Mouse (Mus musculus): ENCODE data around the gene Sirt1.
"Not testable (repeated sequence)": the region's sequence is repeated elsewhere in the genome, so short reads cannot be mapped to it uniquely, and the experiment has no call there.

The Sirt1 gene

DNA sequence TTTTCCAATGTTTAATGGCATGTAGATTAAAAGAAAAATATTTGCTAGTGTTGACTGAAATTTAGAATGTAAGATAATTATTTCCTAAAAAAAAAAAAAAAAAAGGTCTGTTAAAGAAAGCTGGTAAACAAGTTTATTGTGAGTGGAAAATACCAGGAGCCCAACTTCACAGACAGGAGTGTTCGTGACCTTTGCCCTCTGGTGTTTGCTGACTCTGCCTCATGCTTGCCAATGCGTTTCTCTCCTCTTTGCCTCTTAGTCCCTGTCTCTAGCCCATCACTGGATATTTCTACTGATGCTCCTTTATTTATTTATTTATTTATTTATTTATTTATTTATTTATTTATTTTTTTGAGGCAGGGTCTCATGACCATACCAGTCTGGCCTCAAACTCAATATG lies 22.1 kb upstream of the Sirt1 start:
- no peaks in the 10 kb centered on the region for H3K36me3 ChIP-seq (ENCODE audit: insufficient read depth, low read length)
- H3K4me1 ChIP-seq (replicated peaks; ENCODE audit: low read depth, low read length), result no peaks in the 10 kb centered on the region
- H3K27me3 ChIP-seq (ENCODE audit: insufficient read depth, low read length), result no peaks in the 10 kb centered on the region
- H3K9me3 ChIP-seq (ENCODE audit: low read length), result no peaks in the 10 kb centered on the region
- no peak overlapping the region for H3K4me3 ChIP-seq (replicated peaks; ENCODE audit: low read length)
- TF ChIP-seq POU5F1 (IDR thresholded peaks at IDR 0.05; ENCODE audit: borderline replicate concordance, low read length) (no peak), NANOG (IDR thresholded peaks at IDR 0.05; ENCODE audit: borderline replicate concordance, low read length) (no peak), CTCF (conservative IDR thresholded peaks at IDR 0.05; ENCODE audit: low read length) (no peak)

- no peaks in the 10 kb centered on the region for H3K36me3 ChIP-seq (ENCODE audit: insufficient read depth, low read length)
- no peak overlapping the region for H3K4me3 ChIP-seq (replicated peaks; ENCODE audit: low read length)
- H3K27me3 ChIP-seq (ENCODE audit: insufficient read depth, low read length), result no peaks in the 10 kb centered on the region
- H3K9me3 ChIP-seq (ENCODE audit: low read length), result no peaks in the 10 kb centered on the region
- TF ChIP-seq POU5F1 (IDR thresholded peaks at IDR 0.05; ENCODE audit: borderline replicate concordance, low read length) (no peak), NANOG (IDR thresholded peaks at IDR 0.05; ENCODE audit: borderline replicate concordance, low read length) (no peak), CTCF (conservative IDR thresholded peaks at IDR 0.05; ENCODE audit: low read length) (no peak)
- no peaks in the 10 kb centered on the region for H3K4me1 ChIP-seq (replicated peaks; ENCODE audit: low read depth, low read length)
Measured at GRCm38 (mm10) chr10:63402731-63403504, 21.4 kb upstream of the Sirt1 start.

GRCm38 (mm10) chr10:63396963-63397362 lies 15.5 kb upstream of the Sirt1 start:
- Histone ChIP-seq H3K4me3 (replicated peaks; ENCODE audit: low read length) (no peak overlapping the region), H3K27me3 (ENCODE audit: insufficient read depth, low read length) (no peaks in the 10 kb centered on the region), H3K4me1 (replicated peaks; ENCODE audit: low read depth, low read length) (no peaks in the 10 kb centered on the region), H3K36me3 (ENCODE audit: insufficient read depth, low read length) (no peaks in the 10 kb centered on the region), H3K9me3 (ENCODE audit: low read length) (no peaks in the 10 kb centered on the region)
- no peak for TF ChIP-seq CTCF (conservative IDR thresholded peaks at IDR 0.05; ENCODE audit: low read length)
- TF ChIP-seq POU5F1 (IDR thresholded peaks at IDR 0.05; ENCODE audit: borderline replicate concordance, low read length), result no peak
- no peak for TF ChIP-seq NANOG (IDR thresholded peaks at IDR 0.05; ENCODE audit: borderline replicate concordance, low read length)

- H3K4me3 ChIP-seq (replicated peaks; ENCODE audit: low read length), result no peak overlapping the region
- TF ChIP-seq CTCF (conservative IDR thresholded peaks at IDR 0.05; ENCODE audit: low read length), result no peak
- no peak for TF ChIP-seq NANOG (IDR thresholded peaks at IDR 0.05; ENCODE audit: borderline replicate concordance, low read length)
- no peak for TF ChIP-seq POU5F1 (IDR thresholded peaks at IDR 0.05; ENCODE audit: borderline replicate concordance, low read length)
Measured at GRCm38 (mm10) chr10:63388948-63389347, 7.4 kb upstream of the Sirt1 start.

DNA sequence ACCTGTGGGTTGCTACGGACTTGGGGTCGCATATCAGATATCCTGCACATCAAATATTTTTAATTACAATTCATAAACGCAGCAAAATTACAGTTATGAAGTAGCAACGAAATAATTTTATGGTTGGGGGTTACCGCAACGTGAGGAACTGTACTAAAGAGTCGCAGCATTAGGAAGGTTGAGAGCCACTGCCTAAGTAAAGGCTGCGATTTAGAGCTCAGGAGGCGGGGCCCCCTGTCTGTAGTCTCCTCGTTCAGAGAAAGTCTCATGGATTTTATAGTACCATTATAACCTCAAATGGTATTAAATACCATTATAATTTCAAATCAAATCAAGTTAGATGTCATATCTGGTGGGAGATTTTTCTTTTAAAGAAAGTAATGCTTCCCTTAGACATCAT lies 5.5 kb upstream of the Sirt1 start:
- Histone ChIP-seq H3K9me3 (ENCODE audit: low read length) (no peaks in the 10 kb centered on the region), H3K36me3 (ENCODE audit: insufficient read depth, low read length) (no peaks in the 10 kb centered on the region), H3K4me3 (replicated peaks; ENCODE audit: low read length) (peak overlapping the region; percentile 82), H3K4me1 (replicated peaks; ENCODE audit: low read depth, low read length) (peaks cover 10% of the 10 kb centered on the region), H3K27me3 (ENCODE audit: insufficient read depth, low read length) (no peaks in the 10 kb centered on the region)
- TF ChIP-seq CTCF (conservative IDR thresholded peaks at IDR 0.05; ENCODE audit: low read length) (no peak), POU5F1 (IDR thresholded peaks at IDR 0.05; ENCODE audit: borderline replicate concordance, low read length) (no peak), NANOG (IDR thresholded peaks at IDR 0.05; ENCODE audit: borderline replicate concordance, low read length) (no peak)

More at GRCm38 (mm10) chr10:63388948-63389347, 7.4 kb upstream of the Sirt1 start:
- 0 out of 2 replicates have a peak, but pooled peaks cover 7% of the 10 kb centered on the region for H3K4me1 ChIP-seq (replicated peaks; ENCODE audit: low read depth, low read length)
- H3K9me3 ChIP-seq (ENCODE audit: low read length), result no peaks in the 10 kb centered on the region
- H3K36me3 ChIP-seq (ENCODE audit: insufficient read depth, low read length), result no peaks in the 10 kb centered on the region
- no peaks in the 10 kb centered on the region for H3K27me3 ChIP-seq (ENCODE audit: insufficient read depth, low read length)

GRCm38 (mm10) chr10:63386444-63386843 lies 4.9 kb upstream of the Sirt1 start:
- Histone ChIP-seq H3K9me3 (ENCODE audit: low read length) (no peaks in the 10 kb centered on the region), H3K4me1 (replicated peaks; ENCODE audit: low read depth, low read length) (peaks cover 15% of the 10 kb centered on the region), H3K4me3 (replicated peaks; ENCODE audit: low read length) (peak overlapping the region; percentile 82), H3K27me3 (ENCODE audit: insufficient read depth, low read length) (0 out of 2 replicates have a peak, but pooled peaks cover 3% of the 10 kb centered on the region), H3K36me3 (ENCODE audit: insufficient read depth, low read length) (no peaks in the 10 kb centered on the region)
- TF ChIP-seq CTCF (conservative IDR thresholded peaks at IDR 0.05; ENCODE audit: low read length) (no peak), NANOG (IDR thresholded peaks at IDR 0.05; ENCODE audit: borderline replicate concordance, low read length) (no peak), POU5F1 (IDR thresholded peaks at IDR 0.05; ENCODE audit: borderline replicate concordance, low read length) (no peak)

DNA sequence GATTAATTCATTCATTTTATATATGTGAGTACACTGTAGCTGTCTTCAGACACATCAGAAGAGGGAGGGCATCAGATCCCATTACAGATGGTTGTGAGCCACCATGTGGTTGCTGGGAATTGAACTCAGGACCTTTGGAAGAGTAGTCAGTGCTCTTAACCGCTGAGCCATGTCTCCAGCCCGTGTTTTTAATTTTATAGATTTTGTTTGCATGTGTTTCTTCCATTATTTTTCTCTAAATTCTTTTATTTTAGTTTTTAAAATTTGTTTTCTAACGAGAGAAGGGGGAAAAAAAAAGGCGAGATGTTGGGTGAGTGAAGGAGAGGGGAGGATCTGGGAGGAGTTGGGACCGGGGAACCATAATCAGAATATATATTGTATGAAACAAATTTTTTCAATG lies 4.4 kb upstream of the Sirt1 start:
- not testable (repeated sequence) for H3K4me3 ChIP-seq (replicated peaks; ENCODE audit: low read length); H3K27me3 ChIP-seq (ENCODE audit: insufficient read depth, low read length); H3K36me3 ChIP-seq (ENCODE audit: insufficient read depth, low read length); H3K9me3 ChIP-seq (ENCODE audit: low read length)
- peaks cover 21% of the 10 kb centered on the region for H3K4me1 ChIP-seq (replicated peaks; ENCODE audit: low read depth, low read length)

- Histone ChIP-seq H3K36me3 (ENCODE audit: insufficient read depth, low read length) (no peaks in the 10 kb centered on the region), H3K27me3 (ENCODE audit: insufficient read depth, low read length) (0 out of 2 replicates have a peak, but pooled peaks cover 6% of the 10 kb centered on the region), H3K4me3 (replicated peaks; ENCODE audit: low read length) (peak within 1 kb of the TSS; percentile 82), H3K9me3 (ENCODE audit: low read length) (no peaks in the 10 kb centered on the region), H3K4me1 (replicated peaks; ENCODE audit: low read depth, low read length) (peaks cover 22% of the 10 kb centered on the region)
- TF ChIP-seq NANOG (IDR thresholded peaks at IDR 0.05; ENCODE audit: borderline replicate concordance, low read length) (no peak), CTCF (conservative IDR thresholded peaks at IDR 0.05; ENCODE audit: low read length) (peak; percentile 44)
Measured at GRCm38 (mm10) chr10:63382372-63383279, 1.1 kb upstream of the Sirt1 start, which contains the start of gene Dnajc12. TSS of gene Dnajc12 (plus strand) at chr10:63382443.
